Mouse (Mus musculus) hindbrain, embryonic 14.5 days (tissue): ENCODE results near the gene 1700001F09Rik. TPM values are rescaled to one million over a fixed set of nuclear protein-coding genes. Genes with fewer than 3 reads are reported as not detected.
"Not testable (repeated sequence)": the region's sequence is repeated elsewhere in the genome, so short reads cannot be mapped to it uniquely, and the experiment has no call there.

ENCODE experiments used
- ATAC-seq: fragments of 200-750 bp; cut with Nextera tagmentation; 2 replicates; pipeline ENCODE4 v1.8.0; 2017; ENCODE audit warnings: moderate number of reproducible peaks, mild to moderate bottlenecking, moderate TSS enrichment, moderate library complexity; ENCODE audit not compliant: low FRiP score
- DNase-seq: peaks from one replicate; pipeline ENCODE4 v3.0.0-alpha.2; 2015; ENCODE audit warnings: low spot score
- H3K27ac ChIP-seq: fragments of 300-500 bp; sonication (generic); 2 replicates; pipeline ENCODE4 v1.5.1; 2014; ENCODE audit warnings: mild to moderate bottlenecking, moderate library complexity
- H3K27me3 ChIP-seq: fragments of 300-500 bp; sonication (generic); 2 replicates; pipeline ENCODE4 v1.6.1; 2014; ENCODE audit warnings: mild to moderate bottlenecking, low read length, mixed read lengths; ENCODE audit not compliant: control insufficient read depth, insufficient read depth
- H3K36me3 ChIP-seq: fragments of 300-500 bp; sonication (generic); replicated peaks from 2 replicates; pipeline ENCODE4 v1.6.1; 2014; ENCODE audit not compliant: control insufficient read depth, insufficient read depth
- H3K4me1 ChIP-seq: fragments of 300-500 bp; sonication (generic); replicated peaks from 2 replicates; pipeline ENCODE4 v1.6.1; 2014; ENCODE audit warnings: antibody characterized with exemption, low read length, mixed read lengths; ENCODE audit not compliant: control insufficient read depth, insufficient read depth
- H3K4me2 ChIP-seq: fragments of 300-500 bp; sonication (generic); replicated peaks from 2 replicates; pipeline ENCODE4 v1.6.1; 2014; ENCODE audit warnings: mild to moderate bottlenecking, moderate library complexity
- H3K4me3 ChIP-seq: fragments of 300-500 bp; sonication (generic); replicated peaks from 2 replicates; pipeline ENCODE4 v1.5.1; 2014; ENCODE audit warnings: mild to moderate bottlenecking, low read length
- H3K9ac ChIP-seq: fragments of 300-500 bp; sonication (generic); 2 replicates; pipeline ENCODE4 v1.6.1; 2014
- H3K9me3 ChIP-seq: fragments of 300-500 bp; sonication (generic); 2 replicates; pipeline ENCODE4 v1.6.1; 2016; ENCODE audit warnings: low read length; ENCODE audit not compliant: control insufficient read depth
- WGBS: fragments of 180-500 bp; shearing (Covaris S2); extraction: QIAGEN DNeasy Blood & Tissue Kit; methylation state at CpG from one replicate; pipeline ENCODE4 v1.1.7; 2014; 5-methylcytosine and 5-hydroxymethylcytosine counted together
- polyA plus RNA-seq: library from polyadenylated mRNA; unstranded; fragments of >200 nt; fragmentation: Nextera tagmentation; extraction: Ambion mirVana; gene quantifications from 2 replicates; pipeline ENCODE4 v1.2.1, GENCODE M21; 2014

Gene 1700001F09Rik
- polyA plus RNA-seq: not detected in 2 replicates

DNA sequence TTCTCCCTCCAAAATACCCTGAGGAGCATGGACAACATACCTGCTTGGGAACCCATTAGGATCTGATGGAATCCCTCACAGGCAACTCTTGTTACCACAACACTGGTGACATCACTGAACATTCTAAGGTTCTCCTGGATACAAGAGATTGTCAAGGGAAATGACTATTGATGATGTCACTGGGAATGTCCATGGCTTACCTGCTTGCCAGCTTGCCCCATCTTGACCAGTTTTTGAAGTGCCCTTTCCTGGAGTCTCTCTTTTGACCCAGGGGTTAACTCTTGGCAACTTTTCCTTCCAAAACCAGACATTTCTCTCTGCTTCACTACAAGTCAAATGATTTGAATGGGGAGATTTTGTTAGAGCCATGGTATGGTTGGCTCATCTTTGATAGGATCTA, at the start of gene 1700001F09Rik:
TSS of gene 1700001F09Rik (minus strand) at position 101 of the 400 bp plus-strand sequence.
- DNase-seq, H3K9me3 ChIP-seq, H3K27ac ChIP-seq, H3K9ac ChIP-seq, H3K27me3 ChIP-seq, H3K4me3 ChIP-seq, H3K36me3 ChIP-seq, ATAC-seq, H3K4me1 ChIP-seq, H3K4me2 ChIP-seq: not testable (repeated sequence)

DNA sequence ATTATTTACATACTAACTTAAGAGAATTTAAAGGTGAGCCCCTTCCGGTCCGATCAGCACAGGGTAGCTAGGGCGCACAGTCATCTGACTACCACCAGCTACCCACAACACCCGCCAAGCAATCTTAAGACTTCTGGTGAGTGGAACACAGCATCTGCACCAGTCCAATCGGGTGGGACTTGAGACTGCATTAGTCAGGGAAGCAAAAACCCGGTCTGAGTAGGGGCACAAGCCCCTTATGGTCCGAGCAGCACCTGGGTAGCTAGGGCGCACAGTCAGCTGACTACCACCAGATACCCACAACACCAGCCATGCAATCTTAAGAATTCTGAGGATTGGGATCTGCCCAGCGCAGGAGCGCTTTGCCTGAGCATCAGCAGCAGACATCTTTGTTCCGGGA, 14.1 kb upstream of the 1700001F09Rik start:
- not testable (repeated sequence) for H3K9ac ChIP-seq, DNase-seq, H3K4me1 ChIP-seq, H3K9me3 ChIP-seq, ATAC-seq, H3K4me2 ChIP-seq, H3K4me3 ChIP-seq, H3K27me3 ChIP-seq, H3K27ac ChIP-seq, H3K36me3 ChIP-seq
- 86% methylated on average over 11 of the region's 11 CpGs for WGBS

- not testable (repeated sequence) for H3K4me2 ChIP-seq, H3K27me3 ChIP-seq, H3K36me3 ChIP-seq, H3K4me1 ChIP-seq, H3K9ac ChIP-seq, H3K4me3 ChIP-seq, H3K27ac ChIP-seq, H3K9me3 ChIP-seq, ATAC-seq, DNase-seq
- WGBS: 81% methylated on average over 1 of the region's 1 CpGs
Observed at GRCm38 (mm10) chr14:43359246-43359645, 11.6 kb upstream of the 1700001F09Rik start.

- not testable (repeated sequence) for H3K27ac ChIP-seq
Observed at GRCm38 (mm10) chr14:43357496-43357895, 9.9 kb upstream of the 1700001F09Rik start.

DNA sequence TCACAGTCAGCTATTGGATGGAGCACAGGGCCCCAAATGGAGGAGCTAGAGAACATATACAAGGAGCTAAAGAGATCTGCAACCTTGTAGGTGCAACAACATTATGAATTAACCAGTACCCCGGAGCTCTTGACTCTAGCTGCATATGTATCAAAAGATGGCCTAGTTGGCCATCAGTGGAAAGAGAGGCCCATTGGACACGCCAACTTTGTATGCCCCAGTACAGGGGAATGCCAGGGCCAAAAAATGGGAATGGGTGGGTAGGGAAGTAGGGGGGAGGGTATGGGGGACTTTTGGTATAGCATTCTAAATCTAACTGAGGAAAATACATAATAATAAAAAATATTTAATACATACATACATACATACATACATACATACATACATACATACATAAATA, 5.3 kb upstream of the 1700001F09Rik start:
- H3K4me3 ChIP-seq, H3K9ac ChIP-seq, H3K9me3 ChIP-seq, H3K4me2 ChIP-seq, H3K27me3 ChIP-seq, ATAC-seq, DNase-seq, H3K36me3 ChIP-seq, H3K4me1 ChIP-seq, H3K27ac ChIP-seq: not testable (repeated sequence)
- 92% methylated on average over 2 of the region's 2 CpGs for WGBS

More at GRCm38 (mm10) chr14:43357496-43357895, 9.9 kb upstream of the 1700001F09Rik start:
- not testable (repeated sequence) for DNase-seq, H3K4me1 ChIP-seq, H3K27me3 ChIP-seq, H3K36me3 ChIP-seq, H3K9me3 ChIP-seq, H3K9ac ChIP-seq, H3K4me2 ChIP-seq, H3K4me3 ChIP-seq, ATAC-seq

GRCm38 (mm10) chr14:43337646-43338045, 10.0 kb downstream of the 1700001F09Rik start:
- not testable (repeated sequence) for H3K4me3 ChIP-seq, DNase-seq, ATAC-seq, H3K9ac ChIP-seq, H3K36me3 ChIP-seq, H3K4me2 ChIP-seq, H3K4me1 ChIP-seq, H3K27ac ChIP-seq, H3K27me3 ChIP-seq, H3K9me3 ChIP-seq
- 70% methylated on average over 1 of the region's 1 CpGs for WGBS

GRCm38 (mm10) chr14:43331362-43331880, 16.2 kb downstream of the 1700001F09Rik start:
- DNase-seq, H3K9me3 ChIP-seq, H3K36me3 ChIP-seq, H3K27ac ChIP-seq, H3K4me1 ChIP-seq, H3K4me3 ChIP-seq, H3K4me2 ChIP-seq, ATAC-seq, H3K9ac ChIP-seq, H3K27me3 ChIP-seq: not testable (repeated sequence)
- 92% methylated on average over 9 of the region's 11 CpGs for WGBS

- not testable (repeated sequence) for H3K4me2 ChIP-seq, H3K27ac ChIP-seq, H3K27me3 ChIP-seq, H3K4me1 ChIP-seq, H3K9ac ChIP-seq, H3K4me3 ChIP-seq, H3K9me3 ChIP-seq, ATAC-seq, H3K36me3 ChIP-seq, DNase-seq
- WGBS: 79% methylated on average over 2 of the region's 2 CpGs
Observed at GRCm38 (mm10) chr14:43328603-43329002, 19.0 kb downstream of the 1700001F09Rik start.

GRCm38 (mm10) chr14:43319516-43319915, 28.1 kb downstream of the 1700001F09Rik start:
- H3K27ac ChIP-seq, H3K27me3 ChIP-seq, H3K4me3 ChIP-seq, H3K4me2 ChIP-seq, DNase-seq, H3K4me1 ChIP-seq, H3K9me3 ChIP-seq, H3K36me3 ChIP-seq, H3K9ac ChIP-seq, ATAC-seq: not testable (repeated sequence)

- H3K9me3 ChIP-seq, H3K4me3 ChIP-seq, H3K36me3 ChIP-seq, H3K27me3 ChIP-seq, H3K4me2 ChIP-seq, ATAC-seq, H3K4me1 ChIP-seq, H3K27ac ChIP-seq, H3K9ac ChIP-seq, DNase-seq: not testable (repeated sequence)
- 82% methylated on average over 3 of the region's 3 CpGs for WGBS
Observed at GRCm38 (mm10) chr14:43293503-43293902, 54.1 kb downstream of the 1700001F09Rik start, which contains the start of gene Gm8127. Gene Gm8127, minus strand, starts transcription at chr14:43293832.
